In genomic region chr17:87025269-87025949, GRCm38 (mm10) we compare ENCODE assay signal across 8 mouse cellular contexts. TPM values are rescaled to one million over a fixed set of nuclear protein-coding genes. Genes with fewer than 3 reads are reported as not detected.
DNase-seq lines count a peak whose midpoint lies in the region; ATAC-seq and TF ChIP-seq lines count a peak whose summit lies in the region.

Pigf (minus strand) TSS chr17:87025406.
Cript (plus strand) TSS chr17:87025550.

- peaks cover 5 to 19% of the 10 kb centered on the region in 2 experiments for H3K4me1 ChIP-seq in CH12.LX (ENCODE audit: control insufficient read depth in 1 of 2, insufficient read depth in 2 of 2)
- H3K4me1 ChIP-seq in forebrain, embryonic 11.5 days (replicated peaks; ENCODE audit: control insufficient read depth, insufficient read depth, low read length) = peaks cover 2% of the 10 kb centered on the region; the same call in 1 of the 2 replicates
- H3K4me1 ChIP-seq in heart, embryonic 16.5 days (ENCODE audit: control insufficient read depth, insufficient read depth, low read length) = peaks cover 7% of the 10 kb centered on the region
- peaks cover 25% of the 10 kb centered on the region for H3K4me1 ChIP-seq in liver, embryonic 15.5 days (replicated peaks)
- peaks cover 11% of the 10 kb centered on the region; the same call in 1 of the 2 replicates for H3K4me1 ChIP-seq in neural tube, embryonic 12.5 days

- peak within 1 kb of the TSS; percentile 66 for H3K9ac ChIP-seq in CH12.LX (ENCODE audit: insufficient read depth, low read depth)
- H3K9ac ChIP-seq in forebrain, embryonic 11.5 days (ENCODE audit: low read length) = peak within 1 kb of the TSS; percentile 75
- peak within 1 kb of the TSS; percentile 83 for H3K9ac ChIP-seq in heart, embryonic 16.5 days (ENCODE audit: low read length)
- peak within 1 kb of the TSS; percentile 75 for H3K9ac ChIP-seq in liver, embryonic 15.5 days
- H3K9ac ChIP-seq in neural tube, embryonic 12.5 days = peak within 1 kb of the TSS; percentile 78

- peak; percentile 88 for TF ChIP-seq POLR2A in CH12.LX (IDR thresholded peaks at IDR 0.05; ENCODE audit: low read depth, low read length)

- DNase-seq in CH12.LX (ENCODE audit: extremely low read depth) = peak; percentile 99
- peak; percentile 97 for DNase-seq in c-Kit-positive CD71-positive TER-119-negative erythroid progenitor cells, embryonic 14.5 days (ENCODE audit: low read depth)
- peak; percentile 98 for DNase-seq in forebrain, embryonic 11.5 days (ENCODE audit: low spot score)
- DNase-seq in kidney, postnatal 36 days = peak; percentile 99
- DNase-seq in telencephalon, adult 2 months (ENCODE audit: low read depth, low spot score) = peak; percentile 97

- in situ Hi-C loops in CH12.LX (cut with MboI; ENCODE audit: low pct_ligation_motif_present, low pct_unique_long_range_greater_than_20kb, low sequenced_read_pairs) = loop anchor here (25.0 kb wide), 1 partner anchor 538 kb away; no protein-coding TSS in a partner anchor

- peak within 1 kb of the TSS; percentile 11 for H3K27ac ChIP-seq in CH12.LX (ENCODE audit: insufficient read depth, low read depth)
- no peak within 1 kb of the TSS for H3K27ac ChIP-seq in forebrain, embryonic 11.5 days (ENCODE audit: low read depth, low read length)
- 0 out of 2 replicates have a peak within 1 kb of the TSS, but pooled peaks have one; percentile 17 for H3K27ac ChIP-seq in heart, embryonic 16.5 days (ENCODE audit: low read length)
- peak within 1 kb of the TSS; percentile 74 for H3K27ac ChIP-seq in liver, embryonic 15.5 days (replicated peaks)
- H3K27ac ChIP-seq in neural tube, embryonic 12.5 days = no peak within 1 kb of the TSS

- H3K4me2 ChIP-seq in CH12.LX (ENCODE audit: insufficient read depth, low read depth, poor library complexity, severe bottlenecking) = peak within 1 kb of the TSS; percentile 93
- peak within 1 kb of the TSS; percentile 81 for H3K4me2 ChIP-seq in forebrain, embryonic 11.5 days (ENCODE audit: low read depth, low read length, severe bottlenecking)
- H3K4me2 ChIP-seq in heart, embryonic 16.5 days (ENCODE audit: low read depth, low read length) = peak within 1 kb of the TSS; percentile 99
- H3K4me2 ChIP-seq in liver, embryonic 15.5 days = peak within 1 kb of the TSS; percentile 96
- peak within 1 kb of the TSS; percentile 98 for H3K4me2 ChIP-seq in neural tube, embryonic 12.5 days (replicated peaks)

- no peak for TF ChIP-seq RAD21 in CH12.LX (IDR thresholded peaks at IDR 0.05; ENCODE audit: low read depth, low read length)

- TF ChIP-seq CTCF in CH12.LX (conservative IDR thresholded peaks at IDR 0.05 in 1 of 2, IDR thresholded peaks at IDR 0.05 in 1 of 2; ENCODE audit: low read depth in 2 of 2, low read length in 2 of 2) = no peak

- peaks cover 16 to 31% of the 10 kb centered on the region in 2 experiments for H3K36me3 ChIP-seq in CH12.LX (replicated peaks in 1 of 2; ENCODE audit: control insufficient read depth in 1 of 2, insufficient read depth in 1 of 2, low read length in 1 of 2)
- H3K36me3 ChIP-seq in forebrain, embryonic 11.5 days (ENCODE audit: control insufficient read depth, insufficient read depth, low read length) = peaks cover 2% of the 10 kb centered on the region; the same call in 1 of the 2 replicates
- peaks cover 10% of the 10 kb centered on the region for H3K36me3 ChIP-seq in heart, embryonic 16.5 days (ENCODE audit: control insufficient read depth, insufficient read depth)
- peaks cover 12% of the 10 kb centered on the region for H3K36me3 ChIP-seq in liver, embryonic 15.5 days (replicated peaks)
- H3K36me3 ChIP-seq in neural tube, embryonic 12.5 days = peaks cover 9% of the 10 kb centered on the region

- H3K27me3 ChIP-seq in CH12.LX (replicated peaks) = no peaks in the 10 kb centered on the region
- no peaks in the 10 kb centered on the region for H3K27me3 ChIP-seq in forebrain, embryonic 11.5 days (ENCODE audit: control insufficient read depth, insufficient read depth, low read length)
- H3K27me3 ChIP-seq in heart, embryonic 16.5 days (ENCODE audit: control insufficient read depth, insufficient read depth, low read length) = no peaks in the 10 kb centered on the region
- no peaks in the 10 kb centered on the region for H3K27me3 ChIP-seq in liver, embryonic 15.5 days
- no peaks in the 10 kb centered on the region for H3K27me3 ChIP-seq in neural tube, embryonic 12.5 days (replicated peaks)

- TF ChIP-seq EP300 in CH12.LX (IDR thresholded peaks at IDR 0.05; ENCODE audit: low read length) = peak; percentile 36; the same call in 1 of the 2 replicates

- dilution Hi-C loops in CH12.LX (cut with MboI; ENCODE audit: extremely low pct_ligation_motif_present, extremely low pct_unique_long_range_greater_than_20kb, low sequenced_read_pairs) = no loop called here

- WGBS in forebrain, embryonic 11.5 days = under 1% methylated on average over 43 of the region's 43 CpGs
- WGBS in heart, embryonic 16.5 days = under 1% methylated on average over 42 of the region's 43 CpGs
- WGBS in liver, embryonic 15.5 days (ENCODE audit: insufficient replicate concordance) = under 1% methylated on average over 43 of the region's 43 CpGs
- WGBS in neural tube, embryonic 12.5 days = under 1% methylated on average over 43 of the region's 43 CpGs

- ATAC-seq in forebrain, embryonic 11.5 days (replicated peaks; ENCODE audit: low FRiP score) = peak; percentile 100
- ATAC-seq in heart, embryonic 16.5 days (replicated peaks; ENCODE audit: extremely low read depth, insufficient read depth, low FRiP score) = peak; percentile 100
- peak; percentile 99 for ATAC-seq in liver, embryonic 15.5 days (ENCODE audit: insufficient read depth)
- ATAC-seq in neural tube, embryonic 12.5 days (ENCODE audit: low FRiP score, low read depth) = peak; percentile 100

- peaks cover 4% of the 10 kb centered on the region for H3K9me3 ChIP-seq in CH12.LX (replicated peaks; ENCODE audit: low read length)
- no peaks in the 10 kb centered on the region for H3K9me3 ChIP-seq in forebrain, embryonic 11.5 days (ENCODE audit: control insufficient read depth, low read length)
- H3K9me3 ChIP-seq in heart, embryonic 16.5 days (replicated peaks; ENCODE audit: control insufficient read depth, low read length) = no peaks in the 10 kb centered on the region; the same call in 1 of the 2 replicates
- H3K9me3 ChIP-seq in liver, embryonic 15.5 days (replicated peaks) = no peaks in the 10 kb centered on the region
- H3K9me3 ChIP-seq in neural tube, embryonic 12.5 days = no peaks in the 10 kb centered on the region

- H3K4me3 ChIP-seq in CH12.LX (replicated peaks in 1 of 3; ENCODE audit: low read depth in 2 of 3, low read length in 2 of 3, poor library complexity in 1 of 3) = peak within 1 kb of the TSS; percentile 72 to 91 (median 84)
- peak within 1 kb of the TSS; percentile 83 for H3K4me3 ChIP-seq in forebrain, embryonic 11.5 days (ENCODE audit: low read depth, low read length)
- H3K4me3 ChIP-seq in heart, embryonic 16.5 days (ENCODE audit: low read length) = peak within 1 kb of the TSS; percentile 98
- peak within 1 kb of the TSS; percentile 93 for H3K4me3 ChIP-seq in liver, embryonic 15.5 days (replicated peaks)
- H3K4me3 ChIP-seq in neural tube, embryonic 12.5 days = peak within 1 kb of the TSS; percentile 85

- peaks cover 28% of the 10 kb centered on the region for H3K79me2 ChIP-seq in CH12.LX (replicated peaks; ENCODE audit: control insufficient read depth, extremely low read depth, insufficient read depth, poor library complexity, severe bottlenecking)

TF ChIP-seq in CH12.LX, 34 proteins besides CTCF, POLR2A, EP300 and RAD21 (continues in another document):
- TF ChIP-seq NELFE (IDR thresholded peaks at IDR 0.05; ENCODE audit: low read depth, low read length) (peak; percentile 68), MAFK (IDR thresholded peaks at IDR 0.05; ENCODE audit: insufficient replicate concordance, low read length) (no peak), KAT2A (IDR thresholded peaks at IDR 0.05; ENCODE audit: insufficient replicate concordance, low read length) (peak; percentile 78; the same call in 1 of the 2 replicates), JUND (conservative IDR thresholded peaks at IDR 0.05; ENCODE audit: low read depth, low read length) (no peak), ZMIZ1 (IDR thresholded peaks at IDR 0.05; ENCODE audit: low read depth, low read length) (peak; percentile 33; the same call in 1 of the 2 replicates), CHD1 (IDR thresholded peaks at IDR 0.05; ENCODE audit: low read depth, low read length) (peak; percentile 66; the same call in 1 of the 2 replicates), UBTF (IDR thresholded peaks at IDR 0.05; ENCODE audit: low read depth, low read length) (no peak), MYC (IDR thresholded peaks at IDR 0.05; ENCODE audit: low read depth, low read length) (0 out of 2 replicates have a peak, but pooled peaks have one; percentile 35), USF2 (conservative IDR thresholded peaks at IDR 0.05; ENCODE audit: low read depth, low read length) (no peak), GABPA (IDR thresholded peaks at IDR 0.05; ENCODE audit: insufficient replicate concordance, low read depth, low read length) (no peak), CHD2 (IDR thresholded peaks at IDR 0.05; ENCODE audit: low read length) (no peak; the same call in 1 of the 2 replicates), POLR2AphosphoS2 (IDR thresholded peaks at IDR 0.05; ENCODE audit: low read depth, low read length) (no peak; the same call in 1 of the 2 replicates), MAX (IDR thresholded peaks at IDR 0.05; ENCODE audit: low read length) (peak; percentile 57), HCFC1 (IDR thresholded peaks at IDR 0.05; ENCODE audit: low read depth, low read length) (peak; percentile 86), ZNF384 (IDR thresholded peaks at IDR 0.05; ENCODE audit: low read depth, low read length) (no peak)

RNA-seq across cellular contexts. Expression of gene Pigf, which starts in this region (rescaled TPM):
- total RNA-seq in CH12.LX (2012; rRNA removed) (33.6 and 38.3 TPM in 2 replicates), CH12.LX (2014; rRNA removed) (70.8 and 73.0 TPM in 2 replicates)
- 34.4 and 37.6 TPM in 2 replicates for polyA plus RNA-seq in CH12.LX (2012; ENCODE audit: insufficient read length, low read depth)
- polyA plus RNA-seq in forebrain, embryonic 11.5 days (2014; fragmentation: Nextera tagmentation; extraction: Ambion mirVana) = 38.6 and 43.8 TPM in 2 replicates
- 13.7 and 14.2 TPM in 2 replicates for polyA plus RNA-seq in heart, embryonic 16.5 days (2015; fragmentation: Nextera tagmentation; extraction: Ambion mirVana)
- polyA plus RNA-seq in liver, embryonic 15.5 days (2015; fragmentation: Nextera tagmentation; extraction: Ambion mirVana) = 10.7 and 11.2 TPM in 2 replicates
- polyA plus RNA-seq in neural tube, embryonic 12.5 days (2016; fragmentation: Nextera tagmentation; extraction: Ambion mirVana) = 36.8 and 40.6 TPM in 2 replicates

RNA-seq across cellular contexts. Expression of gene Cript, which starts in this region (rescaled TPM):
- total RNA-seq in CH12.LX (2012; rRNA removed) (18.4 and 20.4 TPM in 2 replicates), CH12.LX (2014; rRNA removed) (43.1 and 47.7 TPM in 2 replicates)
- 31.4 and 34.8 TPM in 2 replicates for polyA plus RNA-seq in CH12.LX (2012; ENCODE audit: insufficient read length, low read depth)
- 147 and 169 TPM in 2 replicates for polyA plus RNA-seq in forebrain, embryonic 11.5 days (2014; fragmentation: Nextera tagmentation; extraction: Ambion mirVana)
- 106 and 120 TPM in 2 replicates for polyA plus RNA-seq in heart, embryonic 16.5 days (2015; fragmentation: Nextera tagmentation; extraction: Ambion mirVana)
- polyA plus RNA-seq in liver, embryonic 15.5 days (2015; fragmentation: Nextera tagmentation; extraction: Ambion mirVana) = 50.9 and 62.5 TPM in 2 replicates
- 194 and 204 TPM in 2 replicates for polyA plus RNA-seq in neural tube, embryonic 12.5 days (2016; fragmentation: Nextera tagmentation; extraction: Ambion mirVana)

Comparison
In these comparisons a context has a peak if more than half of its experiments do, and no peak if none do; other contexts are left out.
1. H3K27ac ChIP-seq: peak in CH12.LX (single experiment), heart, embryonic 16.5 days (single experiment) and liver, embryonic 15.5 days (single experiment); none in forebrain, embryonic 11.5 days (single experiment) and neural tube, embryonic 12.5 days (single experiment).
2. Peak in every context shown above with its lines, with median percentiles within 50 percentile points of each other: DNase-seq, H3K4me2 ChIP-seq, H3K4me3 ChIP-seq, H3K9ac ChIP-seq and ATAC-seq.